Mouse (Mus musculus) layer of hippocampus, adult 9-11 months (tissue): ENCODE measurements around the gene Chrm4.
A peak's percentile ranks its signal among the peaks of the same experiment; 100 is the strongest.

Experiments used
- DNase-seq: peaks from one replicate; pipeline ENCODE4 v3.0.0; 2022

The Chrm4 gene

GRCm38 (mm10) chr2:91964610-91965204 lies 37.7 kb downstream of the Chrm4 start:
- no peak for DNase-seq

- peak; percentile 84 for DNase-seq
Measured at GRCm38 (mm10) chr2:91965417-91965816, 38.4 kb downstream of the Chrm4 start.

- DNase-seq = no peak
Measured at GRCm38 (mm10) chr2:91966367-91966766, 39.3 kb downstream of the Chrm4 start.

- DNase-seq = no peak
Measured at GRCm38 (mm10) chr2:91967962-91968361, 40.9 kb downstream of the Chrm4 start.

GRCm38 (mm10) chr2:91971231-91972097 lies 44.4 kb downstream of the Chrm4 start:
- peak; percentile 82 for DNase-seq

- DNase-seq = no peak
Measured at GRCm38 (mm10) chr2:91972121-91972566, 45.1 kb downstream of the Chrm4 start.

- DNase-seq = no peak
Measured at GRCm38 (mm10) chr2:91973416-91974135, 46.5 kb downstream of the Chrm4 start.

- no peak for DNase-seq
Measured at GRCm38 (mm10) chr2:91975581-91976541, 48.8 kb downstream of the Chrm4 start, which contains the start of gene Dgkz. Gene Dgkz, minus strand, starts transcription at chr2:91975864.

- DNase-seq = no peak
Measured at GRCm38 (mm10) chr2:91977960-91978359, 50.9 kb downstream of the Chrm4 start.
